28 mouse cellular contexts compared by ENCODE assay signal in the genomic region with DNA sequence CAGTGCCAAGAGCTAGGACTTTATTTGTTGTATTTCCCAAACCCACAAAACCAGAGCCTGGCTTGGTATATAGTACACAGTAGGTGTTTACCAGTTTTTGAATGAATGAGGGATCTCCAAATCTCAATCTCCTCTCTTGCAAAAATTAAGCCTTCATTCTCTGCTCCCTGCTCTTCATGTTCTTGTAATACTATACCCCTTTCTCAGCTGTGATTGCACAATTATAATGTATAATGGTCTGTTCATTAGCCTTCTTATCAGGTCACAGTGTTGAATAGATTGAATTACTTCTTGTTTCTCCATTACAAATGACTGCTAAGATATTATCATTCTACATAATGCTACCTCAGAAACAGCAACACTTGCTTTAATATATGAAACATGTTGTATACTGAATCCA.
"Had no signal": no experiment of that assay in that cellular context is flagged by ENCODE, and none has a peak within 500 bp of the region (broad histone marks: within the 10 kb centered on the region; RNA-seq: fewer than 3 reads in every experiment).

No protein-coding gene starts in this region.

- H3K4me2 ChIP-seq: heart, embryonic 11.5 days; heart, embryonic 12.5 days; heart, embryonic 13.5 days; heart, embryonic 15.5 days; hindbrain, embryonic 12.5 days; hindbrain, embryonic 13.5 days; hindbrain, embryonic 14.5 days; hindbrain, embryonic 15.5 days; intestine, embryonic 15.5 days; kidney, embryonic 15.5 days had no signal

- H3K27me3 ChIP-seq: heart, embryonic 12.5 days; heart, embryonic 13.5 days; heart, embryonic 15.5 days; hindbrain, embryonic 12.5 days; hindbrain, embryonic 13.5 days; hindbrain, embryonic 15.5 days; intestine, embryonic 15.5 days; kidney, embryonic 15.5 days had no signal

- H3K4me3 ChIP-seq: heart, embryonic 10.5 days; heart, embryonic 12.5 days; heart, embryonic 13.5 days; heart, embryonic 15.5 days; hindbrain, embryonic 10.5 days; hindbrain, embryonic 12.5 days; hindbrain, embryonic 13.5 days; hindbrain, embryonic 15.5 days; intestine, embryonic 15.5 days; kidney, embryonic 15.5 days; layer of hippocampus, adult 2 months had no signal

- DNase-seq: heart, postnatal 10 days; heart, postnatal 14 days; heart, postnatal 36 days; heart, postnatal 4 days; kidney, adult 11 months; kidney, adult 18-20 months; kidney, adult 2 months; kidney, adult 8-10 months; kidney, adult 9 months; kidney, postnatal 10 days; kidney, postnatal 14 days; kidney, postnatal 25 days; kidney, postnatal 36 days; layer of hippocampus, adult 9-11 months; layer of hippocampus, postnatal 36 days had no signal

- H3K36me3 ChIP-seq: heart, embryonic 10.5 days; heart, embryonic 12.5 days; heart, embryonic 13.5 days; heart, embryonic 15.5 days; hindbrain, embryonic 10.5 days; hindbrain, embryonic 12.5 days; hindbrain, embryonic 13.5 days; hindbrain, embryonic 15.5 days; intestine, embryonic 15.5 days; kidney, embryonic 15.5 days had no signal
